Mouse (Mus musculus): ENCODE measurements around the gene Nek7.
A peak's percentile ranks its signal among the peaks of the same experiment; 100 is the strongest.

Gene Nek7

GRCm38 (mm10) chr1:138510566-138510965, 109.4 kb downstream of the Nek7 start:
- DNase-seq (ENCODE audit: low read depth): peak; percentile 46

DNA sequence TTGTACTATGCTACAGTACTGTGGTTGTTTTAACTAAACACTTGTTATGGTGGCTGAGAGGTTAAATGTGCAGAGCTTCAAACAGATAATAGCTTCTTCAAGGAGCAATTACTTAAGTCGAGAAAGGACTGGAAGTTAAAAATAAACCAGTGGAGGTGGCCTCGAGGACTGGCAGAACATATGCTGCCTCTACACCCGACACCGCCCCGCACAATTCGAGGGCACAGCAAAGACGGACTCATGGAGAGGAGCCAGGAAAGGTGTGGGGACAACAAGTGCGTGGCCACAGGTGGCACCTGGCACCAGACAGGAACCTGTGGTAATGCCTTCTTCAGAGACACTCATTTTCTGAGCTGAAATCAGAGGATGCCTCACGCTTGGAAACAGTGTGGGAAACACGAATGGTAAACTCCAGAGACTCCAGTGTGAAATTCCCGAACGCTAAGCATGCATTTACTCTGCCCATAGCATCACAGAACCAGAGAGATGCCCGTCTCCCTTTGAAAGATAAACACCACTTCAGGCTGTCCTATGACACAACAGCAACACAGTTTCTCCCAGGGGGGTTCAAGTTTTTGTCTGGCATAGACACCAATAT, 112.4 kb downstream of the Nek7 start:
- DNase-seq (ENCODE audit: low read depth): no peak

GRCm38 (mm10) chr1:138507014-138507413, 112.9 kb downstream of the Nek7 start:
- peak; percentile 79 for DNase-seq (ENCODE audit: low read depth)

GRCm38 (mm10) chr1:138504228-138504627, 115.7 kb downstream of the Nek7 start:
- DNase-seq (ENCODE audit: low read depth): no peak

DNA sequence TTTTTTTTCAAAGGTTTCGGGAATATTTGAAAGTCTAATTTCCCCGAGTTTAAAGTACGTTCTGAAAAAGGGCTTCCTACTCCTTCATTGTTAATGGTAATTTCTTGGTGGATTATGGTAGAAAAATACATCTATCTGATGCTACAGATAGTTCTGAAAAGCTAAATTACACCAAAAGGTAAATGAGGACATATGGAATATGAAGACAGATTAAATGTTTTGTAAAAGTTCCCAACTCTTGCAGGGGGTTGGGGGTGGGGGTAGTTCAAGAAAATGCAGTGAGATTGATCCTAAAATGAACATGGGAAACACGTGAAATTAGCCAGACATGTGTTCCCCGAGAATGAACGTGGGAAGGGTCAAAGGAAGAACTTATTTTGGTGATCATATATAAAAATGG, 119.2 kb downstream of the Nek7 start:
- DNase-seq (ENCODE audit: low read depth): no peak

DNA sequence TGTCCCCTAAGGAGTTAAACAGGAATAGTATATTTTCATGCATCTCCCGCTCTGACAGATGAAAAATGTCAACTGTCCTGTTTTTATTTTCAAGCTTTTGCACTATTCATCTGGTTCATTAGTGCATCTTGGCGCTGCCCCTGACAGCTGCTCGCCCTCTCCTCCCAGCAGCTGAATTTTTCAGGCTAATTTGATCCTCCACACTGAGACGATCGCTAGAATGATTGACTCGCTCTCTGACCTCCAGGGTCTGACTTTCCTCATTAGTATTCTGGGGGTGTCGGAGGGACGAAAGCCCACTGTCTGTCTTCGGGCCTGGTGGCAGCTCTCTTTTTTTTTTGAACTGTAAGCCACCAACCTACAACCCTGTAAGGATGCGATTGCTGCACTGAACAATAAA, 119.8 kb downstream of the Nek7 start:
- DNase-seq (ENCODE audit: low read depth): no peak

DNA sequence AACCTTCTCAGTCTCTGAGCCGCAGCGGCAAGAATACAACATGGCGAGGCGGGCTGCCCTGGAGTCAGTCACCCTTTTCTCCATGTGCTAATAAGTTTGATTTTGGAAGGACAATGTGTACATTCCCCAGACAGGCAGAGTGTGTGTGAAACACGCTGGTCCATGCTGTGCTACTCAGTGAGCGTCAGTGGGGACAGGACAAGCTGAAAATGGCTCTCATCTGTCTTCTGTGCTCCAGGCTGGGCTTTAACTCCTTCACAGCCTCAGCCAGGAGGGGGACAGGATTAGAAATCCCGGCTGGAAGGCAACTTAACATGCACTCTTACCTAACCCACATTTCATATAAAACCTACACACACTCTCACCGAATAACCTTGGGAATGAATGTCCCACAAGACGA, 120.5 kb downstream of the Nek7 start:
- DNase-seq (ENCODE audit: low read depth): no peak

GRCm38 (mm10) chr1:138491382-138492097, 128.4 kb downstream of the Nek7 start:
- DNase-seq (ENCODE audit: low read depth): no peak

- DNase-seq (ENCODE audit: low read depth): peak; percentile 51
Observed at GRCm38 (mm10) chr1:138487569-138487968, 132.4 kb downstream of the Nek7 start.

GRCm38 (mm10) chr1:138480694-138481093, 139.2 kb downstream of the Nek7 start:
- DNase-seq (ENCODE audit: low read depth): no peak

DNA sequence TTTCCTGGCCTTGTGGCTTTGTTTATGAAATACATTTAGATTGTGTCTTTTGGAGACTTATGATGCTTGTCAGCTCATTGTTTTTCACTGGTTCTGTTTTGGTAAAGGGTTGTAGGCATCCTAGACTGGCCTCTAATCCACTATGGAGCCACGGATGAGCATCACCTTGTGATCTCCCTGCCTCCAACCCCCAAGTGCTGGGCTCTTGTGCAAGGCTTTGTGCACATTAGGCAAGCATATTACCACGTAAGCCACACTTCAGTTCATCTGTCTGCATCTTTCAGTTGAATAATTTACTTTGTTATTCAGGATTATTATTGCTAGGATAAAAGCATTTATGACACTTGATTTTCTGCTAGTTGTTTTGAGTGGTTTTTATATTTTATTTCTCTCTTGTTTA, 154.6 kb downstream of the Nek7 start:
- no peak for DNase-seq (ENCODE audit: low read depth)

DNA sequence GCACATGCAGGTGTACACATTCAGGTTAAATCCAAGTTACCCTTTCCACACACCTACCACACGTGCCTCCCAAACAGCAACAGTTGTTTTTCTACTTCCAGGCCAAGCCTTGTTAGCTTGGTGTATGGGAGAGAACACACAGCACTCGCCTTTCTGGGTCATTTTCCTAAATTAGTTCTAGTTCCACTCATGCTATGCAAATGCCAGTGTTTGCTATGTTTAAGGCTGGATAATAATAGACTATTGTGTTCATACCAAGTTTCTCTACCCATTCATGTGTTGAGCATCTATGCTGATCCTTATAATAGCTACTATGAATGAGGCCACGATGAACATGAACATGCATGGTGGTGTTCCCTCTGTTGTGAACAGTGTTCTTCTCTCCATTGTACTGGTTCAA, 158.5 kb downstream of the Nek7 start:
- no peak for DNase-seq (ENCODE audit: low read depth)

GRCm38 (mm10) chr1:138449476-138449851, 170.5 kb downstream of the Nek7 start:
- DNase-seq (ENCODE audit: low read depth): no peak

DNA sequence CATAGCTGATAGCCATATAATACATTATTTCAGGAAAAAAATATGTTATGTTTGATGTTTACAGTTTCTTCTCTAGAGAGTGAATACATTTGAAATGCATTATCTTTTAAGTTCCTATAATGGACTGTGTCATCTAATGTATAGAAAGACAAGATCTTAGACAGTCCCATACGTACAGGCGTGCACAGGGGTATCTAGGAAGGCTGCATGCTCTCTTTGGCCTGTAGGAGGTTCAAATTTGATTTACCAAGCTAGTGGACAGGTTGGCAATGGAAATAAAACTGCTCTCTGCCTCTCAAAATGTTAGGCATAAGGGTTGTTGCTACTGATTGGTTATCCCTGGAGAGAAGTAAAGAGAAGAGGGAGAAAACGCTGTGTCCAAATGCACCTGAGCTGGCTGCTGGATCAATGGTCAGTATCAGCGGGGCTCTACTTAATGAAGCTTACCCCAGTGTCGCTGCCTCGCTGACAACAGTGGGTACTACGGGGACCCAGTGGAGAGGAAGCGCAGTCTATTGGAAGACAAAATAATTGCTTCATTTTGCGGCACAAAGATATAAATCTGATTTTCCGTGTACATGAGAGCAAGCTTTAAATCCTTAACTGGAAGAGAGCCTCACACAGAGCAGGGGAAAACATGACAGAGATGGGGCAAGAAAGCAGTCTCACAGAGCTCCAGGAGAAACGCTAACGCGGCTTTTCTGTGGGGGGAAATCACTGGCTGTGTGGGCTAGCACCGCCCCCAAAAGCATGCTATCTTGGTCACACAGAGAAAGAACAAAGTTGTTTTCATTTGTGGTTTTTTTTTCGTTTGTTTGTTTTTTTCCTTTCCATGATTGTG, 171.1 kb downstream of the Nek7 start:
- no peak for DNase-seq (ENCODE audit: low read depth)

DNA sequence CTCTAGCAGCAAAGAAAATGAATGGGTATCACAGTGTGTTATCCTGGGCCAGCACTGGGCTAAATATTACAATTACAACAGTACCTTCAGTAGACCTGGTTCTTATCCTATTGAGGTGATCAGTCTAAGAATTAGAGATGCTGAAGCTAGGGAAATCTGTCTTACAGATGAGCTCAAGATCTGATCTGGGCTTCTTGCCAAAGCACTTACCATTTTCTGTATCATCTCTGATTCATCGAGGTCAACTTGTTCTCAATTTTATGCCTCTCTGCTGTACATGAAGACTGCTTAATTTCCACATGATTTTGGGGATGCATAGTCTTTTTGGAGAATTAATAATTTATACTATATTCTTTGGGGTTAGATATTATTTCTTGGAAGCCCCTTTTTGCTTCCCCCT, 173.1 kb downstream of the Nek7 start:
- DNase-seq (ENCODE audit: low read depth): peak; percentile 65

Data from NIH3T3 (cell line).